Mouse (Mus musculus) erythroblast, embryonic 14.5 days (primary cell): ENCODE results near the gene Slc16a3.

Source experiments
- GATA1 ChIP-seq: IDR thresholded peaks from 2 replicates; pipeline ENCODE4 v1.6.1; 2012; ENCODE audit warnings: low read length, inconsistent platforms, mixed read lengths
- TAL1 ChIP-seq: IDR thresholded peaks from 3 replicates; pipeline ENCODE4 v1.6.1; 2012; ENCODE audit warnings: low read length, inconsistent platforms, mixed read lengths

DNA sequence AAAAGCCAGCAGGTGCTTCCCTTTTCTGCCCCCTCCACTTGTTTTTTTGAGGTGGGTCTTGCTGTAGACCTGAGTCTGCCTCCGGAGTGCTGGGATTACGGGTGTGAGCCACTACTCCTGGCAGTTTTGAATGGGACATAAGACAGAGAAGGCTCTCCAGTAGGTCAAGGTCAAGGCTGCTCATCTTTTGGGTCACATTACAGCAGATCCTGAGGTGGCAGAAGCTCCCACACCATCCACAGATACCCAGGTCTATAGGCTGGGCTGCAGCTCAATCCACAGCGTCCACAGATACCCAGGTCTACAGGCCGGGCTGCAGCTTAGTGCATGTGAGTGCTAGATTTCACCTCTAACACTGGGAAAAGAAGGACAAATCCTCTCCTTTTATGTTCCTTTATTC is 34.5 kb upstream of the Slc16a3 start:
- TF ChIP-seq GATA1 (no peak), TAL1 (no peak)
